Mouse (Mus musculus) embryonic fibroblast, embryonic 13.5 days (primary cell): ENCODE measurements at regions not wholly inside any gene's neighbourhood (a gene's known extent, or its start where the extent isn't known, plus 50 kb on each side); places are given as distances from the start of the nearest gene placed in this dataset.
"Not testable (repeated sequence)": the region's sequence is repeated elsewhere in the genome, so short reads cannot be mapped to it uniquely, and the experiment has no call there.

Source experiments
- CTCF ChIP-seq: IDR thresholded peaks from 2 replicates; pipeline ENCODE4 v1.5.1; 2011; ENCODE audit warnings: mild to moderate bottlenecking, control low read depth, low read length, moderate library complexity, borderline replicate concordance; ENCODE audit not compliant: insufficient read depth
- POLR2A ChIP-seq: IDR thresholded peaks from 2 replicates; pipeline ENCODE4 v1.6.1; 2011; ENCODE audit warnings: low read depth, mild to moderate bottlenecking, control low read depth, low read length, moderate library complexity

DNA sequence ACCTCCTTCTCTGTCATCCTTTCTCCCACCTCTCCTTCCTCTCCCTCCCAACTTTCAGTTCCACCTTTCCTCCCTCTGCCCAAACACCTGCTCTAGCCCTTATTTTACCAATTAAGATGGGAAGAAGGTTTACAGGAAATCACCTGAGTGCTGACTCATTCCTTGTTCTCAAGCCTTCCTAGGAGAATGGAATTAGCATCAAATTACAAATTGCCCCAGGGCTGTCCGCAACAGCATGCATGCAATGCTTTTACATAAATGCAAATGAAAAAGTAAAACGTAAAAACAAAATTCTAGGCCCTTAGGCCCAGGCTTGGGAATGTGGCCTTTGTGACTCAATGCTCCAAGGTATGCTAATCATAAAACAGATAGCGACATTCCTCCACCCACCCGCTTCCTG lies 175.2 kb downstream of the Diras2 start:
- not testable (repeated sequence) for TF ChIP-seq CTCF, POLR2A
